Mouse (Mus musculus) embryonic facial prominence, embryonic 13.5 days (tissue): ENCODE measurements around the gene Shld2. TPM values are rescaled to one million over a fixed set of nuclear protein-coding genes. Genes with fewer than 3 reads are reported as not detected.
A peak's percentile ranks its signal among the peaks of the same experiment; 100 is the strongest.

Source experiments
- ATAC-seq: fragments of 200-750 bp; cut with Nextera tagmentation; 2 replicates; pipeline ENCODE4 v1.8.0; 2017; ENCODE audit warnings: low read depth; ENCODE audit not compliant: insufficient number of reproducible peaks, insufficient read depth, low FRiP score, low TSS enrichment
- H3K27ac ChIP-seq: fragments of 300-500 bp; sonication (generic); 2 replicates; pipeline ENCODE4 v1.5.1; 2015; ENCODE audit warnings: moderate library complexity, mild to moderate bottlenecking, inconsistent platforms
- H3K27me3 ChIP-seq: fragments of 300-500 bp; sonication (generic); 2 replicates; pipeline ENCODE4 v1.6.1; 2015; ENCODE audit warnings: mild to moderate bottlenecking, inconsistent platforms
- H3K36me3 ChIP-seq: fragments of 300-500 bp; sonication (generic); 2 replicates; pipeline ENCODE4 v1.6.1; 2015; ENCODE audit warnings: mild to moderate bottlenecking, inconsistent platforms
- H3K4me1 ChIP-seq: fragments of 300-500 bp; sonication (generic); 2 replicates; pipeline ENCODE4 v1.6.1; 2015; ENCODE audit warnings: inconsistent platforms
- H3K4me2 ChIP-seq: fragments of 300-500 bp; sonication (generic); 2 replicates; pipeline ENCODE4 v1.6.1; 2015; ENCODE audit warnings: moderate library complexity, mild to moderate bottlenecking, inconsistent platforms
- H3K4me3 ChIP-seq: fragments of 300-500 bp; sonication (generic); 2 replicates; pipeline ENCODE4 v1.5.1; 2015; ENCODE audit warnings: mild to moderate bottlenecking, inconsistent platforms
- H3K9ac ChIP-seq: fragments of 300-500 bp; sonication (generic); 2 replicates; pipeline ENCODE4 v1.6.1; 2015; ENCODE audit warnings: mild to moderate bottlenecking, inconsistent platforms
- H3K9me3 ChIP-seq: fragments of 300-500 bp; sonication (generic); 2 replicates; pipeline ENCODE4 v1.6.1; 2016; ENCODE audit warnings: inconsistent platforms
- WGBS: fragments of 180-500 bp; shearing (Covaris S2); methylation state at CpG from one replicate; pipeline ENCODE4 v1.1.7; 2015; ENCODE audit warnings: mixed read lengths; 5-methylcytosine and 5-hydroxymethylcytosine counted together
- polyA plus RNA-seq: library from polyadenylated mRNA; unstranded; fragments of >200 nt; fragmentation: Nextera tagmentation; extraction: Ambion mirVana; gene quantifications from 2 replicates; pipeline ENCODE4 v1.2.1, GENCODE M21; 2015

The Shld2 gene
- polyA plus RNA-seq: 15.8 and 19.4 TPM in 2 replicates

- Histone ChIP-seq H3K4me3 (peak within 1 kb of the TSS; percentile 91), H3K9me3 (no peaks in the 10 kb centered on the region), H3K27me3 (no peaks in the 10 kb centered on the region), H3K9ac (peak within 1 kb of the TSS; percentile 97), H3K27ac (peak within 1 kb of the TSS; percentile 96), H3K36me3 (peaks cover 6% of the 10 kb centered on the region; the same call in 1 of the 2 replicates), H3K4me2 (peak within 1 kb of the TSS; percentile 68), H3K4me1 (peaks cover 24% of the 10 kb centered on the region)
- 1% methylated on average over 90 of the region's 100 CpGs for WGBS
- ATAC-seq: peak; percentile 93
Observed at GRCm38 (mm10) chr14:34310234-34310965, at the start of gene Shld2, which contains the start of gene Glud1. TSS of gene Shld2 (minus strand) at chr14:34310493. TSS of gene Glud1 (plus strand) at chr14:34310727.

- Histone ChIP-seq H3K36me3 (no peaks in the 10 kb centered on the region), H3K9ac (no peak overlapping the region), H3K4me3 (no peak overlapping the region), H3K27me3 (peaks cover 17% of the 10 kb centered on the region), H3K9me3 (no peaks in the 10 kb centered on the region), H3K4me2 (no peak overlapping the region), H3K27ac (no peak overlapping the region), H3K4me1 (peaks cover 8% of the 10 kb centered on the region; the same call in 1 of the 2 replicates)
- WGBS: 37% methylated on average over 5 of the region's 5 CpGs
- ATAC-seq: no peak
Observed at GRCm38 (mm10) chr14:34359676-34360244, 49.5 kb upstream of the Shld2 start.

DNA sequence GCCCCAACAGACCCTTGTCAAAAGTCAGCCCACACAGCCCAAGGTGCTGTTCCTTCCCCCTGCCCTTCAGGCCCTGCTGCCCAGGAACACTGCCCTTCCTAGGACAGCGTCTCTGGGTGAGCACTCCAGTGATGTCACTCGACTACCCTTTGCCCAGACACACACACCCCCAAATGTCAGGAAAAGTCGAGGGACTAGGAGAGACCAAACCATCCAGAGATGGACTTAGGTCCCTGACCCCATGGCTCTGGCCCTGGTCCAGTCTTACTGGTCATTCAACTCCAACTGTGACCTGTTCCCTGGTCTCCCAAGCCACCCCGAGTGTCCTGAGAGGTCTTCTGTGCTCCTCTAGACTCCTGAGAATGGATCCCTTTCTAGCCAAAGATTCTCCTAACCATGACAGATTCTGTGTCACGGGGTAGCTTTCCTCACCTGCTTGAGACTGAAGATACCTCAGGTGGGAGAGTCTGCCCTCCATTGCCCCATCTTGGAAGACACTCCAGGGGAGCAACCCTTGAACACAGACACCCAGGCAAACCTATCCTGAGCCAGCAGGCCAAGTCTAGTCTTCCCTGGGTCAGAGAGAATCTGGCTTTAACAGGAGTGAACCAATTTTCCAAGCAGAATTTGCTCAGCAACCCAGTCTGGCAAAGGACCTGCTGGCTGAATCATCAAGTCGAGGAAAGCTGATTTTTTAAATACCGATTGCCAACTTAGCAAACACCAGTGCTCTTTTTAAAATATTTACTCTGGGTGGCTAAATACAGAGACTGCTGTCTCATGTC, 47.6 kb upstream of the Shld2 start:
- H3K4me3 ChIP-seq: no peak overlapping the region
- 88% methylated on average over 7 of the region's 7 CpGs for WGBS
- H3K9me3 ChIP-seq: no peaks in the 10 kb centered on the region
- no peaks in the 10 kb centered on the region for H3K36me3 ChIP-seq
- ATAC-seq: no peak
- no peaks in the 10 kb centered on the region for H3K4me1 ChIP-seq
- no peak overlapping the region for H3K27ac ChIP-seq
- H3K4me2 ChIP-seq: no peak overlapping the region
- H3K9ac ChIP-seq: no peak overlapping the region
- H3K27me3 ChIP-seq: peaks cover 6% of the 10 kb centered on the region; the same call in 1 of the 2 replicates

DNA sequence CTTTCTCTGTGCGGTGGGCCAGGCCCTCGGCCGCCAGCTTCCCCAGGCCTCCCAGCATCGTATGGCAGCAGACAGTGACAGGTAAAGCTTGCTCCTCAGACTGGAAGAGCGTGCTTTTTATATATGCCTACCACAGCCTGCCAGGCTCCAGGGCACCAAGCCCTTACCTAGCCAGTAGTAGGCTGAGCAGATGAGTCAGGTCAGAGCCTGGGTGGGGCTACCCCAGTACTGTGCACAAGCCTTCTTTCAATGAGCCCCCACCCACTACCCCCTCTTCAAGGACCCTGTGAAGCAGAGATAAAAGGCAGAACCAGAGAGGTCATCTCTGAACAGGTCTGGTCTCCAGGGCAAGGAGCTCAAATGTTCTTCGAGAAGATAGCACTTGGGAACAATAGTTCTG, 45.0 kb upstream of the Shld2 start, which contains the start of gene Fam25c:
TSS of gene Fam25c (minus strand) at position 133 of the 400 bp plus-strand sequence.
- Histone ChIP-seq H3K36me3 (no peaks in the 10 kb centered on the region), H3K27ac (no peak within 1 kb of the TSS), H3K4me1 (no peaks in the 10 kb centered on the region), H3K9me3 (no peaks in the 10 kb centered on the region), H3K27me3 (no peaks in the 10 kb centered on the region), H3K9ac (no peak within 1 kb of the TSS), H3K4me2 (no peak within 1 kb of the TSS), H3K4me3 (no peak within 1 kb of the TSS)
- ATAC-seq: peak; percentile 58; the same call in 1 of the 2 replicates
- 74% methylated on average over 6 of the region's 6 CpGs for WGBS

GRCm38 (mm10) chr14:34354456-34354855, 44.2 kb upstream of the Shld2 start:
- no peak for ATAC-seq
- 88% methylated on average over 4 of the region's 4 CpGs for WGBS

DNA sequence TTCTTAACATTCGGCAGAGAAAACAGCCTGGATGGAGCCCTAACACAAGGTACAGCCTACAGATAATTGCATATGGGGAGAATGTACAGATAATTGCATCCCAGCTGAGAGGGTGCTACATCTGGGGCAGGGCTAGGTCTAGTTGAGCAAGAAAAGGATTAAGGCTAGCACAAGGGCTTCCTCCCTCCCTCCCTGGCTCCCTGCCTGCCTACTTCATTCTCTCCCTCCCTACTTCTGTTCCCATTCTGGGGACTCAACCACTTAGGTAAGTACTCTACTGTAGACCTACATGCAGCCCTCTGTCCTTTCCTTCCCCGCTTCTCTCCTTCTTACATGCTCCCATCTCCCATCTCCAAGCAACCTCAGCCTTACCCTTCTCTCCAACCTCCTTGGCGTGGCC, 43.0 kb upstream of the Shld2 start:
- Histone ChIP-seq H3K36me3 (no peaks in the 10 kb centered on the region), H3K9ac (no peak overlapping the region), H3K27me3 (no peaks in the 10 kb centered on the region), H3K9me3 (no peaks in the 10 kb centered on the region), H3K4me3 (no peak overlapping the region), H3K4me2 (no peak overlapping the region), H3K27ac (no peak overlapping the region), H3K4me1 (no peaks in the 10 kb centered on the region)
- no peak for ATAC-seq
- WGBS: 87% methylated on average over 3 of the region's 3 CpGs

More at GRCm38 (mm10) chr14:34354456-34354855, 44.2 kb upstream of the Shld2 start:
- no peak overlapping the region for H3K9ac ChIP-seq
- H3K9me3 ChIP-seq: no peaks in the 10 kb centered on the region
- no peak overlapping the region for H3K4me2 ChIP-seq
- H3K27me3 ChIP-seq: no peaks in the 10 kb centered on the region
- no peak overlapping the region for H3K4me3 ChIP-seq
- H3K4me1 ChIP-seq: no peaks in the 10 kb centered on the region
- H3K27ac ChIP-seq: no peak overlapping the region
- no peaks in the 10 kb centered on the region for H3K36me3 ChIP-seq

DNA sequence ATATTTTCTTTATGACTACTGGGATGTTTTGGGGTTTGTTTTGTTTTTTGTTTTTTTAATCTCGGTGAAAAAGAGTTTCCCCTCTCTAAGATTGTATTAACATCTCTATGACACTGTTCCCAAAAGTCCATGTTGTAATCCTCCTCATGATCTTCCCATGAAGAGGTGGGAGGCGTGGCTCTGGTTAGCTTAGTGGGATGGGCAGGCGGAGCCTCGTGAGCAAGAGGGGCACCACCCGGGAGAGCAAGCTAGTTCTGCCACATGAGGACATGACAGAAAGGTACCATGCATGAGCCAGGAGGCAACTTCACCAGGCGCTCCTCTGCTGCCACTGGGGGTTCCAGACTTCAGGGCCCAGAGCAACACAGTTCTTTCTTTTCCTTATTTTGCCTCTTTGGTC, 42.2 kb upstream of the Shld2 start:
- ATAC-seq: no peak
- no peak overlapping the region for H3K9ac ChIP-seq
- H3K36me3 ChIP-seq: no peaks in the 10 kb centered on the region
- H3K27me3 ChIP-seq: no peaks in the 10 kb centered on the region
- H3K9me3 ChIP-seq: no peaks in the 10 kb centered on the region
- no peak overlapping the region for H3K4me2 ChIP-seq
- 67% methylated on average over 6 of the region's 6 CpGs for WGBS
- no peak overlapping the region for H3K27ac ChIP-seq
- H3K4me3 ChIP-seq: no peak overlapping the region
- no peaks in the 10 kb centered on the region for H3K4me1 ChIP-seq

GRCm38 (mm10) chr14:34351660-34352059, 41.4 kb upstream of the Shld2 start:
- no peak overlapping the region for H3K4me3 ChIP-seq
- no peak for ATAC-seq
- no peaks in the 10 kb centered on the region for H3K4me1 ChIP-seq
- no peaks in the 10 kb centered on the region for H3K36me3 ChIP-seq
- H3K4me2 ChIP-seq: no peak overlapping the region
- no peaks in the 10 kb centered on the region for H3K9me3 ChIP-seq
- no peak overlapping the region for H3K27ac ChIP-seq
- H3K27me3 ChIP-seq: no peaks in the 10 kb centered on the region
- H3K9ac ChIP-seq: no peak overlapping the region
- WGBS: 69% methylated on average over 3 of the region's 3 CpGs

DNA sequence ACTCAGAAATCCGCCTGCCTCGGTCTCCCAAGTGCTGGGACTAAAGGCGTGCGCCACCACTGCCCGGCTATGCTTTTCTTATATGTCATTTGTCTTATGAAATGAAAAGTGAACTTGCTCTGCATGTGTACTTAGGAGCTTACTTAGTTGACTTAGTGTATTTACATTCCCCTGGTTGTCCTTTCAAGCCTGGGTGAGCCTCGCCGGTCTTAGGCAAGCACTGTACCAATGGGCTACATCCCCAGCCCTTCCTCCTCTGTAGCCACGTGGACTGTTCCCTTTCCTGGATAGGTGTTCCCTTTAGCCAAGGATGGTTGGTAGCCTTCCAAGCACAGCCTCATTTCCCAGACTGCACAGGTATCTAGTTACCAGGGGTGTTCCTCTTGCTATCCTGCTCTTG, 38.7 kb upstream of the Shld2 start:
- no peak overlapping the region for H3K27ac ChIP-seq
- H3K36me3 ChIP-seq: peaks cover 5% of the 10 kb centered on the region
- 0 out of 2 replicates have a peak, but pooled peaks cover 4% of the 10 kb centered on the region for H3K4me1 ChIP-seq
- no peak for ATAC-seq
- H3K4me2 ChIP-seq: no peak overlapping the region
- H3K27me3 ChIP-seq: no peaks in the 10 kb centered on the region
- no peak overlapping the region for H3K4me3 ChIP-seq
- no peaks in the 10 kb centered on the region for H3K9me3 ChIP-seq
- no peak overlapping the region for H3K9ac ChIP-seq
- 82% methylated on average over 8 of the region's 8 CpGs for WGBS

DNA sequence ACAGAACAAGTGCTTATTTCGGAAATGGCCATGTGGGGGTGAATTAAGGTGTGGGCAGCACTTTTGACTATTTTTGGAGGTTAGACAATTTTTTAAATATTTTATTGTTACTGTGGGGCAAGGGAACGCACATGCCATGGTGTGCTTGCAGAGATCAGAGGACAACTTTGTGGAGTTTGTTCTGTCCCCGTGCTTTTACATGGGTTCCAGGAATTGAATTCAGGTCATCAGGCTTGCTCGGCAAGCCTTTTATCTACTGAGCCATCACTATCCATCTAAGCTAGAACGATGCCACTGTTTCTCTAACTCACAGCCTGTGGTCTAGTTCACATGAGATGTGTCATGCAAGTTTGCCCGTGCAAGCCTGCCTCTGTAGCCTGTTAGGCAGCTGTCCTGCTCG, 38.0 kb upstream of the Shld2 start:
- no peak overlapping the region for H3K9ac ChIP-seq
- 72% methylated on average over 7 of the region's 7 CpGs for WGBS
- no peak for ATAC-seq
- 0 out of 2 replicates have a peak, but pooled peaks cover 4% of the 10 kb centered on the region for H3K4me1 ChIP-seq
- no peaks in the 10 kb centered on the region for H3K27me3 ChIP-seq
- H3K27ac ChIP-seq: no peak overlapping the region
- no peak overlapping the region for H3K4me3 ChIP-seq
- H3K9me3 ChIP-seq: no peaks in the 10 kb centered on the region
- no peak overlapping the region for H3K4me2 ChIP-seq
- peaks cover 9% of the 10 kb centered on the region for H3K36me3 ChIP-seq

DNA sequence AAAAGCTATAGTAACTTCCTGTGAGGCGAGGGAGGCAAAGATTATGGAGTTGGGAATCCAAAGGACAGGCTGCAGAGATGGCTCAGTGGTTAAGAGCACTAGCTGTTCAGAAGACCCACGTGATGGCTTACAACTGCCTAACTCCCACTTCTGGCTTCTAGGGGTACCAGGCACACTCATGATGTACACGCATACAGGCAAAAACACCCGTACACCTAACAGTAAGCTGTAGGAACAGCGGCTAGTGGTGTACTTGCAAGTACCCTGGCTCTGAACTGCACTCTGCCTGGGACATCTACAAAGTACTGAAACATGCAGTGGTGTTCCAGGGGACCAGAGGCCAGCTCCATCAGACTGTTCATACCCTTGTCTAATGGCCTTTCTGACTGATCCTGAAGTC, 36.8 kb upstream of the Shld2 start:
- H3K9me3 ChIP-seq: no peaks in the 10 kb centered on the region
- WGBS: 95% methylated on average over 5 of the region's 5 CpGs
- H3K4me1 ChIP-seq: 0 out of 2 replicates have a peak, but pooled peaks cover 4% of the 10 kb centered on the region
- ATAC-seq: no peak
- H3K27ac ChIP-seq: no peak overlapping the region
- H3K4me3 ChIP-seq: no peak overlapping the region
- no peak overlapping the region for H3K9ac ChIP-seq
- H3K36me3 ChIP-seq: peaks cover 21% of the 10 kb centered on the region
- H3K27me3 ChIP-seq: no peaks in the 10 kb centered on the region
- no peak overlapping the region for H3K4me2 ChIP-seq
